Mouse (Mus musculus): ENCODE measurements around the gene Ap1m2. TPM values are rescaled to one million over a fixed set of nuclear protein-coding genes. Genes with fewer than 3 reads are reported as not detected.
A peak's percentile ranks its signal among the peaks of the same experiment; 100 is the strongest.

The Ap1m2 gene
- total RNA-seq (2014; rRNA removed) = 0.07 and 0.55 TPM in 2 replicates
- polyA plus RNA-seq (2012; rRNA removed) = 0.06 and 0.28 TPM in 2 replicates

DNA sequence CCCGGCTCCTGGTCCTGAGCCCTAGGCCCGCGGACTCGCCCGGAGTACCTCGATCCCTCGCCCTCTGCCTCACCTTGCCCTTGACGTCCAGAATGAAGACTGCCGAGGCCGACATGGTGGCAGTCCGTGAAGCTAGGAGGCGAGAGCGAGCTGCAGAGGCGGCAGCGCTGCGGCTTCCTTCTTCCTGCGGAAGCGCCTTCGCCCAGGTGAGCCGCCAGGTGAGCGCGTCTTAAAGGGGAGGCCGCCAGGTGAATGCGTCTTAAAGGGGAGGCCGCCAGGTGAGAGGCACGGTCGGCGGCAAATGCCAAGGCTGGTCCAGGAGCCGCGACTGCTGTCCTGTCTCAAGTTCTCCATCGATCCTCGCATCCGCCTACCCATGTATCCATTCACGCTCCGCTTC, at the start of gene Ap1m2:
Ap1m2 (minus strand) TSS at position 204 of the 400 bp plus-strand sequence.
- Histone ChIP-seq H3K27ac (replicated peaks; ENCODE audit: insufficient read depth, low read depth, low read length) (no peak within 1 kb of the TSS), H3K4me1 (ENCODE audit: control insufficient read depth, insufficient read depth, low read length) (no peaks in the 10 kb centered on the region), H3K36me3 (ENCODE audit: control insufficient read depth, insufficient read depth, low read length) (no peaks in the 10 kb centered on the region), H3K79me2 (ENCODE audit: control insufficient read depth, insufficient read depth, low read length) (no peaks in the 10 kb centered on the region), H3K9ac (ENCODE audit: low read depth, low read length) (no peak within 1 kb of the TSS), H3K27me3 (ENCODE audit: control insufficient read depth, insufficient read depth, low read length) (peaks cover 6% of the 10 kb centered on the region), H3K4me3 (ENCODE audit: insufficient read depth, low read depth, low read length) (peak within 1 kb of the TSS; percentile 7; the same call in 1 of the 2 replicates)
- TF ChIP-seq POLR2A (IDR thresholded peaks at IDR 0.05; ENCODE audit: extremely low read depth, insufficient read depth, low read length) (no peak), CTCF (IDR thresholded peaks at IDR 0.05; ENCODE audit: low read depth, low read length) (no peak)
- DNase-seq (ENCODE audit: extremely low read depth, low read depth, low spot score) = no peak
- WGBS = 20% methylated on average over 35 of the region's 35 CpGs

DNA sequence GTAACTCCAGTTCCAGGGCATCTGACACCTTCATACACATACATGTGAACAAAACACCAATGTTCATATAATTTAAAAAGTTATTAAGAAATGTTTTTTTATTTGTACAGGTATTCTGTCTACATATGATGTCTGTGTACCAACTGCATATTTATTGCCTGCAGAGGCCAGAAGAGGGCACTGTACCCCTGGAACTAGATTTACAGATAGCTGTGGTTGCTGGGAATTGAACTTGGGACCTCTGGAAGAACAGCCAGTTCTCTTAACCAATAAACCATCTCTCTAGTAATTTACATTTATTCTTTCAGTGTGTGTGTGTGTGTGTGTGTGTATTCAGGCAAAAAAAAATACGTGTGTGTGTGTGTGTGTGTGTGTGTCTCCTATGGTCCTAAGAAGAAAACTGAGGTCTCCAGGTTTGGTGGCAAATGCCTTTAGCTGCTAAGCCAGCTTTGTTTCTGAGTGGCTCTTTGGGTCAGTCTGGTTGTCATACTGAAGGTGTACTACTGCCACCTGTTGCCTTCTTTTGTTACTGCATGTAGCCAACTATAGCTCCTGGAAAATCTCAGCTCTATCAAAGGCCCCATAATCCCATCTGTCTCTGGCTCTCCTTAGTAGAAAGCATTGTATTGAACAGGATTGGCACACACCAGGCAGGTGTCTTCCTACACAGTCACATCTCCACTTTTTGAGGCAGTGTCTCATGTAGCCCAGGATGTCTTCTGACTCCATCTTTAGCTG, 45.0 kb upstream of the Ap1m2 start:
- Histone ChIP-seq H3K4me1 (ENCODE audit: control insufficient read depth, insufficient read depth, low read length) (no peaks in the 10 kb centered on the region), H3K4me3 (ENCODE audit: insufficient read depth, low read depth, low read length) (no peak overlapping the region), H3K27ac (replicated peaks; ENCODE audit: insufficient read depth, low read depth, low read length) (no peak overlapping the region), H3K36me3 (ENCODE audit: control insufficient read depth, insufficient read depth, low read length) (no peaks in the 10 kb centered on the region), H3K9ac (ENCODE audit: low read depth, low read length) (no peak overlapping the region), H3K79me2 (ENCODE audit: control insufficient read depth, insufficient read depth, low read length) (no peaks in the 10 kb centered on the region), H3K27me3 (ENCODE audit: control insufficient read depth, insufficient read depth, low read length) (no peaks in the 10 kb centered on the region; the same call in 1 of the 2 replicates)
- 0% methylated on average over 1 of the region's 1 CpGs for WGBS
- DNase-seq (ENCODE audit: extremely low read depth, low read depth, low spot score) = peak; percentile 58
- no peak for TF ChIP-seq POLR2A (IDR thresholded peaks at IDR 0.05; ENCODE audit: extremely low read depth, insufficient read depth, low read length)
- peak; percentile 32; the same call in 1 of the 2 replicates for TF ChIP-seq CTCF (IDR thresholded peaks at IDR 0.05; ENCODE audit: low read depth, low read length)

DNA sequence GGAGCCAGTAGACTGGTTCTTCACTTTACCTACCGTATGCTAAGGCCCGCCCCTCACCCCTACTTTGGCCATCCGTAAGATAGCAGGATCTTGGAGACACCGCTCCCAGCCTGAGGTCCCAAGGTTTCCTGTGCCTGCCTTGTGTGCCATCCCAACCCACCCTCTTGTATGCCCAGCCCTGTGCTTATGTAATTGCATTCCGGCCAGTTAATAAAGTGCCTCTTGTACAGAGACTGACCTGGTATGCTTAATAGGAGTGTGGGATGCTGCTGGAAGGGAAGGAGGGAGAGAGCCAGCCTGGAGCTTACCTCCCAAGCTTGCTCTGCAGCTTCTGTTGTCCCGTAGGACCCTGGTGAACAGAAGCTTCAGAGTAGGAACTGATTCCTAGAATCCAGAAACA, 42.7 kb upstream of the Ap1m2 start:
- WGBS = 91% methylated on average over 6 of the region's 6 CpGs
- no peaks in the 10 kb centered on the region for H3K79me2 ChIP-seq (ENCODE audit: control insufficient read depth, insufficient read depth, low read length)

DNA sequence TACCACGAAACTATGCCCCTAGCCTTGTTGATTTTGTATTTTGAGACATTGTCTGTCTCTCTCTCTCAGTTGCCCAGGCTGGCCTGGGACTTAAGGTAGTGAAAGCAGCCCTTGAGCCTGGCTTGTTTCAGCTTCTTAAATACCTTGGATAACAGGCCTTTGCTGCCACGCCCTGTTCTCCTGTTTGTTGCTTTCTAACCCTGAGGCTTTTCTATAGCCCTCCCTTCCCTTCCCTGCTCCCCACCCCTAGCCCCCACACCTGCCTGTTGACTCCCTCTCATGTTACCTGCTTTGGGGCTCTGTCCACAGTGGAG, 41.2 kb upstream of the Ap1m2 start:
- H3K27me3 ChIP-seq (ENCODE audit: control insufficient read depth, insufficient read depth, low read length) = no peaks in the 10 kb centered on the region; the same call in 1 of the 2 replicates
- no peaks in the 10 kb centered on the region for H3K4me1 ChIP-seq (ENCODE audit: control insufficient read depth, insufficient read depth, low read length)
- H3K9ac ChIP-seq (ENCODE audit: low read depth, low read length) = no peak overlapping the region
- DNase-seq (ENCODE audit: extremely low read depth, low read depth, low spot score) = no peak
- no peak overlapping the region for H3K4me3 ChIP-seq (ENCODE audit: insufficient read depth, low read depth, low read length)
- H3K79me2 ChIP-seq (ENCODE audit: control insufficient read depth, insufficient read depth, low read length) = no peaks in the 10 kb centered on the region
- TF ChIP-seq CTCF (IDR thresholded peaks at IDR 0.05; ENCODE audit: low read depth, low read length) (no peak), POLR2A (IDR thresholded peaks at IDR 0.05; ENCODE audit: extremely low read depth, insufficient read depth, low read length) (no peak)
- 87% methylated on average over 2 of the region's 2 CpGs for WGBS
- no peaks in the 10 kb centered on the region for H3K36me3 ChIP-seq (ENCODE audit: control insufficient read depth, insufficient read depth, low read length)
- no peak overlapping the region for H3K27ac ChIP-seq (replicated peaks; ENCODE audit: insufficient read depth, low read depth, low read length)

More for the DNA sequence above, 42.7 kb upstream of the Ap1m2 start:
- Histone ChIP-seq H3K4me1 (ENCODE audit: control insufficient read depth, insufficient read depth, low read length) (no peaks in the 10 kb centered on the region), H3K9ac (ENCODE audit: low read depth, low read length) (no peak overlapping the region), H3K4me3 (ENCODE audit: insufficient read depth, low read depth, low read length) (no peak overlapping the region), H3K27ac (replicated peaks; ENCODE audit: insufficient read depth, low read depth, low read length) (no peak overlapping the region), H3K36me3 (ENCODE audit: control insufficient read depth, insufficient read depth, low read length) (no peaks in the 10 kb centered on the region), H3K27me3 (ENCODE audit: control insufficient read depth, insufficient read depth, low read length) (no peaks in the 10 kb centered on the region; the same call in 1 of the 2 replicates)
- TF ChIP-seq POLR2A (IDR thresholded peaks at IDR 0.05; ENCODE audit: extremely low read depth, insufficient read depth, low read length) = no peak
- TF ChIP-seq CTCF (IDR thresholded peaks at IDR 0.05; ENCODE audit: low read depth, low read length) = no peak
- no peak for DNase-seq (ENCODE audit: extremely low read depth, low read depth, low spot score)

DNA sequence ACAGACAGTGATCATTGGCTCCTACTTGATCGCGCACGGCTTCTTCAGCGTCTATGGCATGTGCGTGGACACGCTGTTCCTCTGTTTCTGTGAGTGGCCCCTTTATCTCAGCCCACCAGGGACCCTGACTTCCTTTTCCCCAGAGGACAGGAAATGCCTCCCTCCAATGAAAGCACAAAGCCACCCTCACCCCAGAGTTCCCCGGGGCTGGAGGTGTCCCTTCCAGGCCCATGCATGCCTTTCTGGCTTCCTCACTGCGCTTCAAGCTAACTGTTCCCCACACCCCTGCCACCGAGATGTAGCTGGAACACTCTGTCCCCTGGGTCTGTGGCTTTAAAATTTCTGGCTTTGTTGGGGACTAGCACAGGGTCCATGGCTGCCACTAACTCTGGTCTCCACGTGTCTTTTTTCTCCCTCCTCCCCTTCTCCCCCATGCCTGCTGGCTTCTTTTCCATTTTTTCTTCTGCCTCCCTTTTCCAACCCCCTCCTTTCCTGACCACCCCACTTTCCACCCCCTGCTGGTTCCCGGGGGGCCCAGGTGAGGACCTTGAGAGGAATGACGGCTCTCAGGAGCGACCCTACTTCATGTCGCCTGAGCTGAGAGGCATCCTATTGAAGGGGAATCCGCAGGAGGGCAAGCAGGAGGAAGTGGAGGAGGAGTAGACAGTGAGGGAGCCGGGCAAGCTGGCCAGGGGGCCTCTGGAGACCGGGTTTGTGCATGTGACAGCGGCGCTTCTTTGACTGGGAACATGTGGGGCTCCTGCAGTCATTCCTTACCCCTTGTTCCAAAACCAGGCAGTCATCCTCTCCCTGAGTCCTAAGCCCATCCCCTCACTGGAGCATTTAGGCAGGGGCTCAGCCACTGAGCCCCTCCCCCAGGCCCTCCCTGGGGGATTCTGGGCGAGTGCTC, 40.6 kb upstream of the Ap1m2 start:
- no peak overlapping the region for H3K4me3 ChIP-seq (ENCODE audit: insufficient read depth, low read depth, low read length)
- H3K79me2 ChIP-seq (ENCODE audit: control insufficient read depth, insufficient read depth, low read length) = no peaks in the 10 kb centered on the region
- H3K9ac ChIP-seq (ENCODE audit: low read depth, low read length) = no peak overlapping the region
- H3K36me3 ChIP-seq (ENCODE audit: control insufficient read depth, insufficient read depth, low read length) = no peaks in the 10 kb centered on the region
- no peak for DNase-seq (ENCODE audit: extremely low read depth, low read depth, low spot score)
- 61% methylated on average over 20 of the region's 20 CpGs for WGBS
- no peaks in the 10 kb centered on the region; the same call in 1 of the 2 replicates for H3K27me3 ChIP-seq (ENCODE audit: control insufficient read depth, insufficient read depth, low read length)
- TF ChIP-seq POLR2A (IDR thresholded peaks at IDR 0.05; ENCODE audit: extremely low read depth, insufficient read depth, low read length) = no peak
- no peak for TF ChIP-seq CTCF (IDR thresholded peaks at IDR 0.05; ENCODE audit: low read depth, low read length)
- H3K4me1 ChIP-seq (ENCODE audit: control insufficient read depth, insufficient read depth, low read length) = no peaks in the 10 kb centered on the region
- no peak overlapping the region for H3K27ac ChIP-seq (replicated peaks; ENCODE audit: insufficient read depth, low read depth, low read length)

Data from liver, adult 2 months (tissue).